Mouse (Mus musculus) midbrain, postnatal 0 days (tissue): ENCODE data around the gene Dhrs4. TPM values are rescaled to one million over a fixed set of nuclear protein-coding genes. Genes with fewer than 3 reads are reported as not detected.
A peak's percentile ranks its signal among the peaks of the same experiment; 100 is the strongest.

Source experiments
- ATAC-seq: fragments of 200-750 bp; cut with Nextera tagmentation; 2 replicates; pipeline ENCODE4 v1.8.0; 2017; ENCODE audit warnings: moderate number of reproducible peaks, mild to moderate bottlenecking, moderate TSS enrichment, moderate library complexity; ENCODE audit not compliant: low FRiP score
- DNase-seq: peaks from one replicate; pipeline ENCODE4 v3.0.0-alpha.2; 2015; ENCODE audit warnings: low spot score
- H3K27ac ChIP-seq: fragments of 300-500 bp; sonication (generic); 2 replicates; pipeline ENCODE4 v1.5.1; 2014; ENCODE audit warnings: low read depth, mild to moderate bottlenecking, low read length, mixed read lengths
- H3K27me3 ChIP-seq: fragments of 300-500 bp; sonication (generic); 2 replicates; pipeline ENCODE4 v1.6.1; 2014; ENCODE audit warnings: low read length, control low read depth, mixed read lengths; ENCODE audit not compliant: insufficient read depth
- H3K36me3 ChIP-seq: fragments of 300-500 bp; sonication (generic); 2 replicates; pipeline ENCODE4 v1.6.1; 2014; ENCODE audit warnings: low read length, control low read depth, mixed read lengths; ENCODE audit not compliant: insufficient read depth
- H3K4me1 ChIP-seq: fragments of 300-500 bp; sonication (generic); 2 replicates; pipeline ENCODE4 v1.6.1; 2014; ENCODE audit warnings: mild to moderate bottlenecking, control low read depth, antibody characterized with exemption, low read length, mixed read lengths; ENCODE audit not compliant: insufficient read depth
- H3K4me2 ChIP-seq: fragments of 300-500 bp; sonication (generic); 2 replicates; pipeline ENCODE4 v1.6.1; 2014; ENCODE audit warnings: low read depth, mild to moderate bottlenecking, low read length, mixed read lengths; ENCODE audit not compliant: poor library complexity, severe bottlenecking
- H3K4me3 ChIP-seq: fragments of 300-500 bp; sonication (generic); 2 replicates; pipeline ENCODE4 v1.5.1; 2014; ENCODE audit warnings: low read depth, mild to moderate bottlenecking, low read length, moderate library complexity
- H3K9ac ChIP-seq: fragments of 300-500 bp; sonication (generic); replicated peaks from 2 replicates; pipeline ENCODE4 v1.6.1; 2014; ENCODE audit warnings: mild to moderate bottlenecking, low read length, moderate library complexity, mixed read lengths; ENCODE audit not compliant: poor library complexity, severe bottlenecking
- H3K9me3 ChIP-seq: fragments of 300-500 bp; sonication (generic); 2 replicates; pipeline ENCODE4 v1.6.1; 2016; ENCODE audit warnings: low read length, control low read depth
- CTCF ChIP-seq: IDR thresholded peaks from 2 replicates; pipeline ENCODE4 v1.5.1; 2016; ENCODE audit warnings: antibody characterized with exemption, mild to moderate bottlenecking
- WGBS: fragments of 180-500 bp; shearing (Covaris S2); extraction: QIAGEN DNeasy Blood & Tissue Kit; methylation state at CpG from one replicate; pipeline ENCODE4 v1.1.7; 2014; 5-methylcytosine and 5-hydroxymethylcytosine counted together
- polyA plus RNA-seq: library from polyadenylated mRNA; unstranded; fragments of >200 nt; fragmentation: Nextera tagmentation; extraction: Ambion mirVana; gene quantifications from 2 replicates; pipeline ENCODE4 v1.2.1, GENCODE M21; 2015
- total RNA-seq: library from RNA; depleted of rRNA; stranded (reverse); fragments of >200 nt; gene quantifications from 2 replicates; pipeline ENCODE4 v1.2.3, GENCODE M21; 2014

Gene Dhrs4
- total and polyA plus RNA-seq, 2 experiments from 2014 or later: 10.0 to 19.4 TPM

DNA sequence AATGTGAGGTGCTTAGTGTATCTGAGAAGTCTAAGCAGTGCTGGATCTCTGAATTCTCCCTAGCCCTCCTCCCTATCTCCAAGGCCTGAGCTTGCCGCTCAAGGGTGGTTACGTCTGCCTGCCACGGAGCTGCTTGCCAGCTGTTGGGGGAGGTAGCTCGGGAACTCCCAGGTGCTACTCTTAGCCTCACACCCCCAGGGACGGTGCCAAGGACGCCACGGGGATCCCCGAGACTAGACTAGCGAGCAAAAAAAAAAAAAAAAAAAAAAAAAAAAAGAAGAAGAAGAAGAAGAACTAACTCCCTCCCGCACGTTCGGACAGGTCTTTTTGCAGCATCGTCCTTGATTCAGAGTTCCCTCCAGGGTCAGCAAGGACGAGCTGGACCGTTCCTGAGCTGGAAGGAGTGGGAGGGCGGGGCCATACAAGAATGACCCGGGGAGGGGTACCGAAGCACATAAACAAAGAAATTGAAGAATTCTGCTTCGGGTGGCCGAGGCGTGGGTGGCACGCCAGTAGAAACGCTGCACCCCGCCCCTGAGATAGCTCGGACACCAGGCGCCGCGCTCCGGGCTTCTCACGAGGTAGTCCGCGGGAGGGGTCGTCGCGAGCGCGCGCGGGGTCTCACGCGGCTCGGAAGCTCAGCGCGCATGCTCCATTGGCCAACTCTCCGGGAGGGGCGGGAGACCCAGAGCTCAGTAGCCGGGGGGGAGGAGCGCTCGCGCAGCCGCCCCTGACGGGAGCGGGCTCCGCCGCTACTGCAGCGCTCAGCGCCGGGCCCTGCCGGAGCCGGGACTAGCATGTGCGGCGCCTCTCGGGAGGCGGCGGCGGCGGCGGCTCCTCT lies 12.0 kb downstream of the Dhrs4 start, which contains the start of gene Carmil3:
Gene Carmil3 (plus strand): TSS at position 291 of the 841 bp plus-strand sequence.
- ATAC-seq (peak; percentile 89), DNase-seq (peak; percentile 95)
- Histone ChIP-seq H3K4me3 (peak within 1 kb of the TSS; percentile 73), H3K27ac (peak within 1 kb of the TSS; percentile 80), H3K9me3 (no peaks in the 10 kb centered on the region), H3K36me3 (peaks cover 19% of the 10 kb centered on the region), H3K4me2 (peak within 1 kb of the TSS; percentile 84), H3K9ac (peak within 1 kb of the TSS; percentile 85), H3K4me1 (0 out of 2 replicates have a peak, but pooled peaks cover 2% of the 10 kb centered on the region), H3K27me3 (no peaks in the 10 kb centered on the region)
- TF ChIP-seq CTCF: no peak; the same call in 1 of the 2 replicates
- WGBS: under 1% methylated on average over 68 of the region's 68 CpGs

DNA sequence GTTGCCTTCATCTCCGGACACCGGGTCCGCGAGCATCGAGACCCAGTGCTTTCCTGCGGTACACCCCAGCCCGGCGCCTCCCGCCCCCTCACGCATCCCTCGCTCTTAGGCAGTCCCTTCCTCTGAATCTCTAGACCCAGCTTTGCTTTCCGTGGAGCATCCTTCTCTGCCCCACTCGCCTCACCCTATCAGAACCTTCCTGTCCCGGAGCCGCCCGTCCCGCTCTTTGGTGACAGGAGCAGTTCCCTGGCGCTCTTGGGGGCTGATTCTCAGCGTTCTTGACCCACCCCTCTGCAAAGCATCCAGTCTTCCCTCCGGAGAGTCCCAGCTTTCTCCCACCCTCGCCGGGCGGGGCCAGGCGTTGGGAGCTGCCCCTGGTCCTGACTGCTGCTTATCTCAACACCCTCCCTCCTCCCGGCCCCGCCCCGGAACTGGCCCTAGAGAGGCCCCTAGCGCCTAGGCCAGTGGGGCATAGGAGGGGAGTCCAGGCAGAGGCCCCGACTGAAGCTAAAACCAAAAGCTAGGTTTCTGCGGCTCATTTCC lies 12.8 kb downstream of the Dhrs4 start:
- WGBS: 2% methylated on average over 29 of the region's 30 CpGs
- Histone ChIP-seq H3K4me2 (peak overlapping the region; percentile 84), H3K27me3 (no peaks in the 10 kb centered on the region), H3K9ac (peak overlapping the region; percentile 85), H3K4me1 (0 out of 2 replicates have a peak, but pooled peaks cover 2% of the 10 kb centered on the region), H3K36me3 (peaks cover 25% of the 10 kb centered on the region), H3K27ac (peak overlapping the region; percentile 80), H3K4me3 (peak overlapping the region; percentile 73), H3K9me3 (no peaks in the 10 kb centered on the region)
- peak; percentile 58 for DNase-seq
- peak; percentile 64 for ATAC-seq
- TF ChIP-seq CTCF: no peak

DNA sequence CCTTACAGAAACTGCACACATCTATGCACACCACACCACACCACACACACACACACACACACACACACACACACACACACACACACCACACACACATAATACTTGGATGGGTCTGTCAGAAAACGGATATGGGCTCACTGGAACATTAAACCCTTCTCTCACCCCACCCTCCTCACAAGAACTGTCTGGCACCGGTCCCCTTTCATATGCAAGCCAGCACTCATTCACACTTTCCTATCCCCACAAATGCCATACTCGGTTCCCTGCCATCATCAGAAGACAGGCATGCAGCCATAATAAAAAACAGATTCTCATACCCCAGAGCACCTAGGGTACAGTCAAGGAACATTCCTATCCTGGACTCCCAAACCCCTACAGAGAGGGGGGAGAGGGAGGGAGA lies 13.5 kb downstream of the Dhrs4 start:
- H3K9me3 ChIP-seq: no peaks in the 10 kb centered on the region
- peak overlapping the region; percentile 84 for H3K4me2 ChIP-seq
- ATAC-seq (no peak), DNase-seq (no peak)
- no peak for TF ChIP-seq CTCF
- WGBS: 43% methylated on average over 3 of the region's 3 CpGs
- H3K4me3 ChIP-seq: peak overlapping the region; percentile 73
- no peaks in the 10 kb centered on the region for H3K27me3 ChIP-seq
- H3K27ac ChIP-seq: no peak overlapping the region
- peaks cover 25% of the 10 kb centered on the region for H3K36me3 ChIP-seq
- H3K9ac ChIP-seq: peak overlapping the region; percentile 85; the same call in 1 of the 2 replicates
- 0 out of 2 replicates have a peak, but pooled peaks cover 2% of the 10 kb centered on the region for H3K4me1 ChIP-seq

DNA sequence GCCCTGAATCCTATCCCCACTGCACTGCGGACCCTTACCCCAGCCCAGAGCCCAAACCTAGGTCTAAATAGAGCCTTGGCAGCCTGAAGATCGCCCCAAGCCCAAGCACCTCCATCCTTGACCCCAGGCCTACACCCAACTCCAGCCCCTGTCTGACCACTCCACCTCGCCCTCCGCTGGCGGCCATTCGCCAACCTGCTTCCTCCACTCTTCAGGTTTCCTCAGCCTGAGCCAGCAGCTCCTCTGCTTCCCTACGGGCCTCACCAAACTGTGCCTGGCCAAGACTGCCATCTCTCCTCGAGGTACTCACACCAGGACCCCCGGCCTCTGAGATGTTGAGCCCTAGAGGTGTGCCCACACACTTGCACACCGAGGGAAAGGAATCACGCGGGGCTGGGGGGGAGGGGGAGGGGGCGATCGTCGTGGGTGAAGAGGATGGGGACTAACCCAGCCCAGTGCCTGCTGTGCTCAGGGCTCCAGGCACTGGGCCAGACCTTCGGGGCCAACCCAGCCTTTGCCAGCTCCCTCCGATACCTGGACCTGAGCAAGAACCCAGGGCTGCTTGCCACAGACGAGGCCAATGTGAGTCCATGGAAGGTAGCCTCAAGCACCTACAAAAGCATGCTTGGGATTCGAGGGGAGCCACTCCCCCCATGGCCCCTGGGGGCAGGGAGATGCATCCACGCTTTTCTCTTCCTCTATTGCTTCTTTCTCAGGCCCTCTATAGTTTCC lies 17.1 kb downstream of the Dhrs4 start:
- Histone ChIP-seq H3K27me3 (no peaks in the 10 kb centered on the region), H3K4me2 (no peak overlapping the region), H3K9ac (no peak overlapping the region), H3K9me3 (no peaks in the 10 kb centered on the region), H3K36me3 (peaks cover 53% of the 10 kb centered on the region), H3K27ac (no peak overlapping the region), H3K4me3 (no peak overlapping the region), H3K4me1 (0 out of 2 replicates have a peak, but pooled peaks cover 2% of the 10 kb centered on the region)
- 74% methylated on average over 17 of the region's 20 CpGs for WGBS
- ATAC-seq (no peak), DNase-seq (no peak)
- no peak for TF ChIP-seq CTCF

DNA sequence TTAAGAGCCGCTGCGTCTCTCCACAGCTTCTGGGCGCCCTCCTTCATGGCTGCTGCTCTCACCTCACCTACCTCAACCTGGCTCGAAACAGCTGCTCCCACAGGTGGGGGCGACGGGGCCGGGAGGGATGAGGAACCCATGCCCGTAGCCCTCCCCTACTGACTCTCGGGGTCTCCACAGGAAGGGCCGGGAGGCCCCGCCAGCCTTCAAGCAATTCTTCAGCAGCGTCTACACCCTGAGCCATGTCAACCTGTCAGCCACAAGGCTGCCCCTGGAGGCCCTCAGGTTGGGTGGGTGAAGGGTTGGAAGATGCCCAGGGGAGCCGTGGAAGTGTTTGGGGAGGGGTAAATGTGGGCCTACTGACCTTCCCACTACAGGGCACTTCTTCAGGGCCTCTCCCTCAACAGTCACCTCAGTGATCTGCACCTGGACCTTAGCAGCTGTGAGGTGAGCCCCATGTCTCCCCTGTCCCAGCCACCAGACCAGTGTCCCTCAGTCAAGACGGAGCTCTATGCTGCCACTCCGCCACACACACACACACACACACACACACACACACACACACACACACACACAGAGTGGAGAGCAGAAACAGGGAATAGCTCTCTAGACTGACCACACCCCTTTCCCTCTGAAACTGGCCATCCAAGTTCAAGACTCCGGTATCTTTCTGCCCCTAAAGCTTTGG lies 18.3 kb downstream of the Dhrs4 start:
- 79% methylated on average over 15 of the region's 16 CpGs for WGBS
- TF ChIP-seq CTCF: no peak
- H3K27me3 ChIP-seq: no peaks in the 10 kb centered on the region

More for the DNA sequence above, 18.3 kb downstream of the Dhrs4 start:
- Histone ChIP-seq H3K9ac (no peak overlapping the region), H3K27ac (no peak overlapping the region), H3K4me2 (no peak overlapping the region), H3K9me3 (no peaks in the 10 kb centered on the region), H3K36me3 (peaks cover 64% of the 10 kb centered on the region), H3K4me3 (no peak overlapping the region), H3K4me1 (0 out of 2 replicates have a peak, but pooled peaks cover 2% of the 10 kb centered on the region)
- ATAC-seq: 0 out of 2 replicates have a peak, but pooled peaks have one; percentile 4
- DNase-seq: no peak
